Mouse (Mus musculus): ENCODE data around the gene Rfx5. TPM values are rescaled to one million over a fixed set of nuclear protein-coding genes. Genes with fewer than 3 reads are reported as not detected.
"Not testable (repeated sequence)": the region's sequence is repeated elsewhere in the genome, so short reads cannot be mapped to it uniquely, and the experiment has no call there.

Gene Rfx5
- 4.5 and 22.2 TPM in 2 replicates for polyA plus RNA-seq (2011; ENCODE audit: insufficient read depth, insufficient read length, low replicate concordance, missing spikeins)

DNA sequence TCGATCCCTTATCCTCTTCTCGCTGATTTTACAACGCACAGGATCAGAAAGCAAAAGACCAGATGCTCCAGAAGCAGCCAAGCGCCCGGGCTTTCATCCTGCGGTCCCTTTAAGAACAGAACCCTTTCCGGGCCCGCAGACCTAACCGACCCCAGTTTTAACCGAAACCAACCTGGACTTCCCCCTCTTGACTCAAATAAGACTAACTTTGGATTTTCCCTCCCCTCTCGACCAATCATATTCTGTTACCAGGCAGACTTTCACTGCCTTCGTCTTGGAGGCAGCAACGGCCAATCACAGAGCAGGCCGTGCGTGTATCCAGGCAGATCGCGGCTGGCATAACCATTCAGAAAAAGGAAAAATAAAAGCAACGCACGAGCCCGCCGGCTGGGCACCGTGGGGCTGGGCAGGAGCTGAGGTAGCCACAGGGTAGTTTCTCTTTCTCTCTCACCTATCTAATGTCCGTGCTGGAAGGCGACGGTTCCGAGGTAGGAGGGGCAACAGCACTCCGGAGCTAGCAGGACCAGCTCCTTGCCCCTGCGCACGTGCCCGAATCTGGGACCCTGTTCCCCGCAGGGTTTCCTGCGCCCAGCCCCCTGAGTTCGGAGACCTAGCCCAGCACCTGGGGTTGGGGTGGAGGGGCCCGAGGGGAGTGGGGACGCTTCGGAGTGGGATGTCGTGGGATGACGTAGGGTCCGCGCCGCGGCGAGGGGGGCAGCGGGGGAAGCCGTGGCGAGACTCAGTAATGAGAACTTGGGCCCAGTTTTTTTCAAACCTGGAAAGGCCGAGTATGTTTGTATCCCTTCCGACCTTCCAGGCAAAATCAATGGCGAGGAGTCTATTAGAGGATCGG lies at the start of gene Rfx5:
Gene Rfx5, plus strand, starts transcription at position 312 of the 853 bp plus-strand sequence.
- WGBS: under 1% methylated on average over 50 of the region's 50 CpGs
- peak within 1 kb of the TSS; percentile 96 for H3K4me3 ChIP-seq (replicated peaks; ENCODE audit: control insufficient read depth, low read depth, low read length)
- TF ChIP-seq CTCF (IDR thresholded peaks at IDR 0.05; ENCODE audit: control insufficient read depth, insufficient read depth, low read length) (no peak), POLR2A (IDR thresholded peaks at IDR 0.05; ENCODE audit: borderline replicate concordance, control insufficient read depth, low read depth, low read length) (peak; percentile 49; the same call in 1 of the 2 replicates)
- H3K27ac ChIP-seq (ENCODE audit: control insufficient read depth, insufficient read depth, low read depth, low read length, poor library complexity): peak within 1 kb of the TSS; percentile 76
- H3K4me1 ChIP-seq (ENCODE audit: control insufficient read depth, insufficient read depth, low read length): no peaks in the 10 kb centered on the region; the same call in 1 of the 2 replicates

DNA sequence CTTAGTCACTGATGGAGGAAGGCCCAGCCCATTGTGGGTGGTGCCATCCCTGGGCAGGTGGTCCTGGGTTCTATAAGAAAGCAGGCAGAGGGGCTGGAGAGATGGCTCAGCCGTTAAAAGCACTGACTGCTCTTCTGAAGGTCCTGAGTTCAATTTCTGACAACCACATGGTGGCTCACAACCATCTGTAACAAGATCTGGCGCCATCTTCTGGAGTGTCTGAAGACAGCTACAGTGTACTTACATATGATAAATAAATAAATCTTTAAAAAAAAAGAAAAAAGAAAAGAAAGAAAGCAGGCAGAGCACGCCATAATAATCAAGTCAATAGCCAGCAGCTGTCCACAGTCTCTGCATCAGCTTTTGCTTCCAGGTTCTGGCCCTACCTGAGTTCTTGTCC lies 49.1 kb upstream of the Rfx5 start:
- H3K27ac ChIP-seq (ENCODE audit: control insufficient read depth, insufficient read depth, low read depth, low read length, poor library complexity); H3K4me1 ChIP-seq (ENCODE audit: control insufficient read depth, insufficient read depth, low read length); H3K4me3 ChIP-seq (replicated peaks; ENCODE audit: control insufficient read depth, low read depth, low read length): not testable (repeated sequence)
- WGBS: 56% methylated on average over 3 of the region's 3 CpGs

DNA sequence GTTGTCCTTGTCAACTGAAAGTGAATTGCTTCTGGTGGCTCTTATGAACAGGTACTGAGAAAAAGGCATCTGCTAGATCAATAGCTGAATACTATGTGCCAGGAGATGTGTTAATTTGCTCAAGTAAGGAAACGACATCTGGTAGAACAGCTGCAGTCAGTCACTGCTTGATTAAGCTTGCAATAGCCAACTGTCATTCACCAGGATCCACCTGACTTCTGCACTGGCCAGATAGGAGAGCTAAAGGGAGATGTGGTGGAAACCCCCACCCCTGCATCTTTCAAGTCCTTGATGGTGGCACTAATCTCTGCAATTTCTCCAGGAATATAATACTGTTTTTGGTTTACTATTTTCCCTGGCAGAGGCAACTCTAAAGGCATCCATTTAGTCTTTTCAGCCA lies 47.4 kb upstream of the Rfx5 start:
- no peak overlapping the region for H3K27ac ChIP-seq (ENCODE audit: control insufficient read depth, insufficient read depth, low read depth, low read length, poor library complexity)
- H3K4me3 ChIP-seq (replicated peaks; ENCODE audit: control insufficient read depth, low read depth, low read length): no peak overlapping the region
- TF ChIP-seq CTCF (IDR thresholded peaks at IDR 0.05; ENCODE audit: control insufficient read depth, insufficient read depth, low read length) (no peak), POLR2A (IDR thresholded peaks at IDR 0.05; ENCODE audit: borderline replicate concordance, control insufficient read depth, low read depth, low read length) (no peak)
- no peaks in the 10 kb centered on the region for H3K4me1 ChIP-seq (ENCODE audit: control insufficient read depth, insufficient read depth, low read length)
- 22% methylated on average over 1 of the region's 1 CpGs for WGBS

DNA sequence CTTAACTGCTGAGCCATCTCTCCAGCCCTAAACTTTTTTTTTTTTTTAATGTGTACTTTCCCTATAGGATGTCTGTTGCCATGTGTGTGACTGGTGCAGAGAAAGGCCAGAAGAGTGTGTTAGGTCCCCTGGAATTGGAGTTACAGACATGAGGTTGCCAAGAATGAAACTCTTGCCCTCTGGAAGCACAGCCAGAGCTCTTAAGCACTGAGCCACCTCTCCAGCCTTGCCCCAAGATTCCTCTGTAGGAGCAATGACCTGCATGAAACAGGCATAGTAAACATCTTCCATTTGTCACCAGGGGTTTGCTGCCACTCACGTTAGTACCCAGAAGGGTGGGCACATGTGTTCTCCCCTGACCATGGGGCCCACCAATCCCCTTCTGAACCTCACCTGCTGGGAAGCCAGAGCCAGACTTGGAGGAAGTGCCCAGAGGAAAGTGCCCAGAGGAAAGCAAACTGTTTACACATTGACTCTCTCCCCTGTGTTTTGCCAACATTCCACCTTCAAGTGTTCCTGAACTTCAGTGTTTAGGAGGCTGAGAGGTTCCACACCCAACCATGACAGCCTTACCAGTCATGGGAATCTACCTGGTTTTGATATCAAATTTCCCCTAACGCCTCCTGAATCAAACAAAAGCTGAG lies 42.7 kb upstream of the Rfx5 start:
- H3K4me1 ChIP-seq (ENCODE audit: control insufficient read depth, insufficient read depth, low read length): no peaks in the 10 kb centered on the region
- H3K4me3 ChIP-seq (replicated peaks; ENCODE audit: control insufficient read depth, low read depth, low read length): no peak overlapping the region
- no peak for TF ChIP-seq POLR2A (IDR thresholded peaks at IDR 0.05; ENCODE audit: borderline replicate concordance, control insufficient read depth, low read depth, low read length)
- TF ChIP-seq CTCF (IDR thresholded peaks at IDR 0.05; ENCODE audit: control insufficient read depth, insufficient read depth, low read length): no peak
- 73% methylated on average over 2 of the region's 2 CpGs for WGBS
- no peak overlapping the region for H3K27ac ChIP-seq (ENCODE audit: control insufficient read depth, insufficient read depth, low read depth, low read length, poor library complexity)

- 56% methylated on average over 5 of the region's 5 CpGs for WGBS
- TF ChIP-seq CTCF (IDR thresholded peaks at IDR 0.05; ENCODE audit: control insufficient read depth, insufficient read depth, low read length): no peak
- TF ChIP-seq POLR2A (IDR thresholded peaks at IDR 0.05; ENCODE audit: borderline replicate concordance, control insufficient read depth, low read depth, low read length): no peak
- no peak overlapping the region for H3K4me3 ChIP-seq (replicated peaks; ENCODE audit: control insufficient read depth, low read depth, low read length)
- no peak overlapping the region for H3K27ac ChIP-seq (ENCODE audit: control insufficient read depth, insufficient read depth, low read depth, low read length, poor library complexity)
- peaks cover 2% of the 10 kb centered on the region for H3K4me1 ChIP-seq (ENCODE audit: control insufficient read depth, insufficient read depth, low read length)
Observed at GRCm38 (mm10) chr3:94913801-94914200, 40.1 kb upstream of the Rfx5 start.

GRCm38 (mm10) chr3:94915903-94916741 lies 37.8 kb upstream of the Rfx5 start:
- no peak overlapping the region for H3K4me3 ChIP-seq (replicated peaks; ENCODE audit: control insufficient read depth, low read depth, low read length)
- no peak overlapping the region for H3K27ac ChIP-seq (ENCODE audit: control insufficient read depth, insufficient read depth, low read depth, low read length, poor library complexity)
- WGBS: 38% methylated on average over 7 of the region's 7 CpGs
- peaks cover 2% of the 10 kb centered on the region for H3K4me1 ChIP-seq (ENCODE audit: control insufficient read depth, insufficient read depth, low read length)
- TF ChIP-seq CTCF (IDR thresholded peaks at IDR 0.05; ENCODE audit: control insufficient read depth, insufficient read depth, low read length) (no peak), POLR2A (IDR thresholded peaks at IDR 0.05; ENCODE audit: borderline replicate concordance, control insufficient read depth, low read depth, low read length) (no peak)

GRCm38 (mm10) chr3:94917816-94918361 lies 36.0 kb upstream of the Rfx5 start:
- Histone ChIP-seq H3K4me1 (ENCODE audit: control insufficient read depth, insufficient read depth, low read length) (peaks cover 2% of the 10 kb centered on the region), H3K4me3 (replicated peaks; ENCODE audit: control insufficient read depth, low read depth, low read length) (no peak overlapping the region), H3K27ac (ENCODE audit: control insufficient read depth, insufficient read depth, low read depth, low read length, poor library complexity) (peak overlapping the region; percentile 30; the same call in 1 of the 2 replicates)
- WGBS: 64% methylated on average over 14 of the region's 14 CpGs
- no peak for TF ChIP-seq POLR2A (IDR thresholded peaks at IDR 0.05; ENCODE audit: borderline replicate concordance, control insufficient read depth, low read depth, low read length)
- no peak for TF ChIP-seq CTCF (IDR thresholded peaks at IDR 0.05; ENCODE audit: control insufficient read depth, insufficient read depth, low read length)
